Mouse (Mus musculus) embryo, embryonic 11.5 days (tissue): ENCODE data around the gene Ranbp3.
A peak's percentile ranks its signal among the peaks of the same experiment; 100 is the strongest.

ENCODE experiments used
- DNase-seq: peaks from one replicate; pipeline ENCODE4 v3.0.0-alpha.2; 2012; ENCODE audit warnings: low read depth, low spot score

The Ranbp3 gene

GRCm38 (mm10) chr17:56673647-56674416, 738 bp downstream of the Ranbp3 start:
- no peak for DNase-seq

- no peak for DNase-seq
These were observed 8.7 kb downstream of the Ranbp3 start for GRCm38 (mm10) chr17:56681791-56682190.

DNA sequence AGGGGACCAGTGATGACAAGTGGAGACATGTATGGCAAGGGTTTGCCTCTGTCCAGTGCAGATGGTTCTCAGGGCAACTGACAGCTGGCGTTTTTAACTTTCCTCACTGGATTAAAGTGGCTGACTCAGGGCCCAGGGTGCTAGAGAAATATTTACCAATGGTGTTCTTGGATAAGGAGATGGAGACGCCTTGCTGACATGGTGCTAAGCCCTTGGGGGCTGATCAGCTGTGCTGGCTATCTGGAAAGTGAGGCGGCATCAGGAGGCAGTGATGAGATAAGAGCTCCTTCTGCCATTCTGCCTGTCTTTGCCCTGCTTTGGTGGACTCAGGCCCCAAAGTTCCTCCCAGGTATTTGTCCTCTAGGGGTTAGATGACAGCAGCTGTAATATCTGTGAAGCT, 9.8 kb downstream of the Ranbp3 start:
- no peak for DNase-seq

GRCm38 (mm10) chr17:56683546-56684140, 10.5 kb downstream of the Ranbp3 start:
- DNase-seq: no peak

DNA sequence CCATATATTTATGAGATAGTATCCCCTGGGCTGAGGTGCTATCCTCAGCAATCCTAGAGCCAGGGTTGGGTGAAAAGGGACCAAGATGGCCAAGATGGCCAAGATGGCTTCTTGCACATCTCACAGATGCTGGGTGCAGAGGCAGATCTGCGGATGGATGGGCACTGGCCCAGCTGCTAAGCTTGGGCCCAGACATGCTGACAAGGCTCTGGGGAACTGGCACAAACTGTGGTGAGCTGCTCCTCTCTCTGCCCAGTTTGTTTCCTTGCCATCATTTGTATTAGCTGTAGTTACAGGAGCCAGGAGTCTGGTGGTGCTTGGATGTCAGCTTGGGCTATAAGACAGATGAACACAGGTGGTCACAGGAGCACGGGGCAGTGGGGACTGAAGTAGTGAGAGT, 11.6 kb downstream of the Ranbp3 start:
- DNase-seq: no peak

DNA sequence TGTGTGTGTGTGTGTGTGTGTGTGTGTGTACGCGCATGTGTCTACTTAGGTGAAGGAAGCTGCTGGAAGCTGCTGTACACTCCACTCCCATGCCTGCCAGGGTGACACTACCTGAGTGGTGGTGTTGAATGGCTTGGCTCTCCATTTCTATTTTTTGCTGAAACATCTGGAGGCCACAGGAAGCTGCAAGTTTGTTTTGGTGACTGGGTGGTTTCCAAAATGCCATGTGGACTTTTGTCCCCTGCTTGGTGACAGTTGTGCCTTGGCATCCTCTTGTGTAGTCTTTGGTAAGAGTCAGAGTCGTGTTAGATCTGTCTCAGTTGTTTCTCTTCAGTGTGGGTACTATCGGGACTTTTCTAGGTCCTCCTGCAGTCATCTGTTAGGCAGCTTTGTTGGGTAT, 13.7 kb downstream of the Ranbp3 start:
- no peak for DNase-seq

- no peak for DNase-seq
These were observed 15.0 kb downstream of the Ranbp3 start for GRCm38 (mm10) chr17:56688045-56688444.

- no peak for DNase-seq
These were observed 15.6 kb downstream of the Ranbp3 start for GRCm38 (mm10) chr17:56688689-56689088.

DNA sequence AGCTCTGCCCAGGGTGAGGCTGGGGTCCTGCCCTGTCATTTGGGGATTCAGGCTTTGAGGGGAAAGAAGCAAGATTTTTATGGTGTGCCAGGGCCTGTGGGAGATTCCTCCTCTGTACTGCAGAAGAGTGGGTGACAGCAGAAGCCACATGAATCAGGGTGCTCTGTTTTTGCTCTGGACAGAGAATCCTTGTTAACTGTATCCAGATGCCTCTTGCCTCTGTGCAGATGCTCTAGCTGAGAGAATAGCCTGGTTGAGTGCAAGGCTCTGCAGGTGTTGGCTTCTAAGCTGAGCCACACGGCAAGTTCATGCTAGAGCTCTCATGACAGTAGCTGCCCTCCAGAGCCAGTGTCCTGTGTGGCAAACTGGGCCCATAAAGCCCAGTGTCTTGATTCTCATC, 20.3 kb downstream of the Ranbp3 start:
- DNase-seq: no peak

GRCm38 (mm10) chr17:56693851-56694310, 20.8 kb downstream of the Ranbp3 start:
- no peak for DNase-seq

GRCm38 (mm10) chr17:56700451-56700850, 27.4 kb downstream of the Ranbp3 start:
- DNase-seq: no peak

GRCm38 (mm10) chr17:56703038-56703437, 29.9 kb downstream of the Ranbp3 start:
- DNase-seq: no peak

DNA sequence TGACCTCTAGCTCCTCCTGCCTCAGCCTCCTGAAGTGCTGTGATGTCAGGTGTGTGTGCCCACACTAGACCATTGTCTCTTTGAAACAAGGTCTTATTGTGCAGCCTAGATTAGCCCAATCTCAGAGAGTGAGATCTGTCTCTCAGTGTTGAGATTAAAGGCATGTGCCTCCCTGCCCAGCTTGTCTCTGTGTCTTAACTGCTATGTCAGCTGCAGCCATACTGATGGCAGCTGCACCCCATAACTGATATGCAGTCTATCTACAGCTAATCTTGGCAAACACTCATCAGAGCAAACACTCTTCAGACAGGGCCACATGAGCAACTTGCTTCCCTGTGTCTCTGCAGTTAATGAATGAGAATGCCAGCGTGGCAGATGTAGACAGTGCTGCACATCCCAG, 33.4 kb downstream of the Ranbp3 start:
- DNase-seq: no peak

DNA sequence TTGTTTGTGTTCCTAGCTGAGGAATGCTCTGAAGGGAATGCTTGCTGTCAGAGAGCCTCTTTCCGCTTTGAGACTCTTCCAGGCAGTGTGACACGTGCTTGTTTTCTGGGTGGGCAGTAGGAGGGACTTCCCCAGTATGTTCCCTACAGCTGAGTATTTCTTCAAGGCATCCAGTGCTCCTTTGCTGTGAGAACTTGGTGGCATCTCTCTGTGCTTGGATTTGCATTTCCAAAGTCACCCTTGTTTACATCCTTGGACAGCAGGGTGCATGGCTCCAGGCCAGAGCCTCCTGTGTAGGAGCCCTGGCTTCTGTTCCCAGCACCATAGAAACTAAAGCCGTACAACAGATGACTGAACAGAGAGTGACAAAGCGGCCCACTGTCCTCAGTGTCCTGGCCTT, 35.6 kb downstream of the Ranbp3 start:
- no peak for DNase-seq

DNA sequence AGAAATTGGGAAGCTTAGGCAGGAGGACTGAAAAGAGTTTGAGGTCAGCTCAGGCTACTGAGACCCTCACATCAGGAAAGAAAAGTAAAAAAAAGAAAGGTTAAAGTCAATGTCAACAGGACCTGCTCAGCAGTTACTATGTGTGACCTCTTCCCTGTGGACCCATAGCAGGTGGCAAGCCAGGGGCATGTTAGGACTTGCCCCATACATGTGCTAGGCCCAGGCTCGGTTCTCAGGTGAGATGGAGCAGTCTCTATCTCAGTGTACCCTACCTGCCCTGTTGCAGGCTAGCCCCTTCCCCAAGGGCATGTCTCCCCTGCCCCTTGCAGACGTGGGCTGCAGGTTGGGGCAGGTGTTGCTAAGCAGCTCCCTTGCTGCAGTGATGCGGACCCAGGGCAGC, 36.6 kb downstream of the Ranbp3 start:
- no peak for DNase-seq

- DNase-seq: no peak
These were observed 42.3 kb downstream of the Ranbp3 start for GRCm38 (mm10) chr17:56715360-56715759.

- no peak for DNase-seq
These were observed 43.0 kb downstream of the Ranbp3 start for GRCm38 (mm10) chr17:56715914-56716654.

GRCm38 (mm10) chr17:56716655-56717362, 43.7 kb downstream of the Ranbp3 start:
- peak; percentile 99 for DNase-seq

DNA sequence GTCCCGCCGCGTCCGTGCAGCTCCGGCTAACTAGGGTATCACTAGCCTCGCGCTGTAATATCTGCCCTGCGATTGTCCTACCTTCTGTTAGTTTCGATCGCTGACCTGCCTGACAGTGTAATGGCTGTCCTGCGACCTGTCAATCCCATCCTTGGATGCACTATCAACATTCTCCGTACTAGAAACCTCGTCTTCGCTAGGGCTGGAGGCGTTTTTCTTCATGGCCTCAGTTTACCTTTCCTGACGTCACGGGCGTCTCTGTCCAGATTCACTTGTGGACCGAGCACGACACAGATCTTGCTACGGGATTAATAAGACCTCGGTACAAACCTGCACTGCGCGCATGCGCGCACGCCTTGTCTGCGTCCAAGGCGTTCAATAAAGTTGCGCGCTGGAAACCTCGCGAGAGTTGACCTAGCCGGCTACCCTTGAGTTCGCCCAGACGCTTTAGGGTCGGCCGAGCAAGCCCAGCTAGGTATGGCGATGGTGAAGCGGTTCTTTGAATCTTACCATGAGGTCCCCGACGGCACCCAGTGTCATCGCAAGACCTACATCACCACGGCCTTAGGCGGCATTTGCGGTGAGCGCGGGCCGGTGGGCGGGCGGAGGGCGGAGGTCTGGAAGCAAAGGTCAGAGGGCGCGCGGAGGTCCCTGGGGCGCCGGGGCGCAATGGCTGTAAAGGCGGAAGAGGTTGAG, 44.4 kb downstream of the Ranbp3 start, which contains the start of the genes Ndufa11 and Vmac:
Gene Ndufa11 (plus strand): TSS at position 405 of the 696 bp plus-strand sequence.
Gene Vmac (minus strand): TSS at position 660 of the 696 bp plus-strand sequence.
- peak; percentile 99 for DNase-seq

GRCm38 (mm10) chr17:56722441-56722840, 49.3 kb downstream of the Ranbp3 start:
- DNase-seq: no peak
